Mouse (Mus musculus) liver, embryonic 14.5 days (tissue): ENCODE data around the gene Psmd13. TPM values are rescaled to one million over a fixed set of nuclear protein-coding genes. Genes with fewer than 3 reads are reported as not detected.
"Not testable (repeated sequence)": the region's sequence is repeated elsewhere in the genome, so short reads cannot be mapped to it uniquely, and the experiment has no call there.

Experiments
- ATAC-seq: fragments of 200-750 bp; cut with Nextera tagmentation; 2 replicates; pipeline ENCODE4 v1.8.0; 2017; ENCODE audit warnings: moderate number of reproducible peaks, mild to moderate bottlenecking, moderate library complexity; ENCODE audit not compliant: insufficient read depth
- DNase-seq, 3 experiments: peaks; one replicate each; pipeline ENCODE4 v3.0.0-alpha.2; 2012 to 2013; ENCODE audit warnings: low read depth in 3 of 3, low spot score in 3 of 3
- H3K27ac ChIP-seq: fragments of 300-500 bp; sonication (generic); 2 replicates; pipeline ENCODE4 v1.5.1; 2014; ENCODE audit warnings: moderate library complexity, mild to moderate bottlenecking, control low read depth, inconsistent platforms
- H3K27me3 ChIP-seq: fragments of 300-500 bp; sonication (generic); 2 replicates; pipeline ENCODE4 v1.6.1; 2014; ENCODE audit warnings: mild to moderate bottlenecking, low read length, moderate library complexity; ENCODE audit not compliant: control insufficient read depth, insufficient read depth
- H3K36me3 ChIP-seq: fragments of 300-500 bp; sonication (generic); replicated peaks from 2 replicates; pipeline ENCODE4 v1.6.1; 2014; ENCODE audit warnings: low read depth; ENCODE audit not compliant: control insufficient read depth, insufficient read depth
- H3K4me1 ChIP-seq, 2 experiments: fragments of 200-500 bp in 1 of 2; fragments of 300-500 bp in 1 of 2; sonication (generic) in 1 of 2; replicated peaks; 2 replicates each; pipeline ENCODE4 v1.6.1; 2012 to 2014; ENCODE audit warnings: antibody characterized with exemption in 1 of 2, inconsistent platforms in 1 of 2, low read length in 1 of 2; ENCODE audit not compliant: control insufficient read depth in 2 of 2, insufficient read depth in 2 of 2
- H3K4me2 ChIP-seq: fragments of 300-500 bp; sonication (generic); 2 replicates; pipeline ENCODE4 v1.6.1; 2014; ENCODE audit warnings: low read depth, mild to moderate bottlenecking, control low read depth, moderate library complexity
- H3K4me3 ChIP-seq, 2 experiments: fragments of 200-500 bp in 1 of 2; fragments of 300-500 bp in 1 of 2; sonication (generic) in 1 of 2; 2 replicates each; pipeline ENCODE4 v1.5.1; 2012 to 2014; ENCODE audit warnings: low read depth in 2 of 2, low read length in 2 of 2, mild to moderate bottlenecking in 2 of 2, control low read depth in 1 of 2, inconsistent platforms in 1 of 2, moderate library complexity in 1 of 2; ENCODE audit not compliant: insufficient read depth in 1 of 2
- H3K9ac ChIP-seq: fragments of 300-500 bp; sonication (generic); replicated peaks from 2 replicates; pipeline ENCODE4 v1.6.1; 2014; ENCODE audit warnings: mild to moderate bottlenecking, control low read depth, moderate library complexity
- H3K9me3 ChIP-seq: fragments of 300-500 bp; sonication (generic); 2 replicates; pipeline ENCODE4 v1.6.1; 2016; ENCODE audit warnings: low read length, mixed read lengths; ENCODE audit not compliant: control insufficient read depth
- CTCF ChIP-seq: IDR thresholded peaks from 2 replicates; pipeline ENCODE4 v1.5.1; 2016; ENCODE audit warnings: antibody characterized with exemption, low read depth, control low read depth
- EP300 ChIP-seq: IDR thresholded peaks from 2 replicates; pipeline ENCODE4 v1.6.1; 2016; ENCODE audit warnings: antibody characterized with exemption, low read depth
- WGBS: fragments of 180-500 bp; shearing (Covaris S2); extraction: QIAGEN DNeasy Blood & Tissue Kit; methylation state at CpG from one replicate; pipeline ENCODE4 v1.1.7; 2014; ENCODE audit not compliant: insufficient replicate concordance; 5-methylcytosine and 5-hydroxymethylcytosine counted together
- polyA plus RNA-seq, 2 experiments: library from polyadenylated mRNA; depleted of rRNA in 1 of 2; stranded (reverse) in 1 of 2; unstranded in 1 of 2; fragments of >200 nt; fragmentation: Nextera tagmentation in 1 of 2; extraction: Ambion mirVana in 1 of 2; gene quantifications; 2 replicates each; pipeline versions ENCODE4 v1.2.1 to v1.2.3; 2012 to 2014

Gene Psmd13
- polyA plus RNA-seq, 2 experiments: 50.8 to 92.6 TPM

DNA sequence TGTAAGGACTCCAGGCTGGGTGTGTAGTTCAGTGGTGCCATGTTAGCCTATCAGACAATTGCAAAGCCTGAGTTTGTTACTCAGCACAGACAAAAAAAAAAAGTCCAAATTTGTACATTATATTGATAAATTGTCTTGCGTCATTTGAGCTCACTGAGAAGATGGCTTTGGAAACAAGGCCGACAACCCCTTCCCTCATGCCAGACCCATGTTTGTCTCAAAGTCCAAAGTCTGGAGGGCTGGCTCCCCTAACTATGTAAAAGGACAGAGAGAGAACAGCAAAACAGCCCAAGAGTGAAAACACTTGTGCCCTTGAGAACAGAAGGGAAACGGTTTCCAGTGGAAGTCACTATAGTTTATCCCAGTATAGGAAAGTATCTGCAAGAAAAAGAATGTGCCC is 1.3 kb upstream of the Psmd13 start:
- WGBS: 52% methylated on average over 3 of the region's 3 CpGs
- peaks cover 27 to 29% of the 10 kb centered on the region in 2 experiments for H3K4me1 ChIP-seq
- peaks cover 15% of the 10 kb centered on the region for H3K36me3 ChIP-seq
- ATAC-seq (no peak), DNase-seq (peak in 1 of 3 experiments; percentile 10)
- H3K4me3 ChIP-seq: peak overlapping the region in 1 of 2 experiments; percentile 93; a peak in 2 of 4 replicates
- peak overlapping the region; percentile 48 for H3K27ac ChIP-seq
- no peaks in the 10 kb centered on the region for H3K9me3 ChIP-seq
- TF ChIP-seq EP300 (no peak), CTCF (no peak)
- H3K4me2 ChIP-seq: peak overlapping the region; percentile 92
- H3K9ac ChIP-seq: peak overlapping the region; percentile 28
- H3K27me3 ChIP-seq: no peaks in the 10 kb centered on the region

DNA sequence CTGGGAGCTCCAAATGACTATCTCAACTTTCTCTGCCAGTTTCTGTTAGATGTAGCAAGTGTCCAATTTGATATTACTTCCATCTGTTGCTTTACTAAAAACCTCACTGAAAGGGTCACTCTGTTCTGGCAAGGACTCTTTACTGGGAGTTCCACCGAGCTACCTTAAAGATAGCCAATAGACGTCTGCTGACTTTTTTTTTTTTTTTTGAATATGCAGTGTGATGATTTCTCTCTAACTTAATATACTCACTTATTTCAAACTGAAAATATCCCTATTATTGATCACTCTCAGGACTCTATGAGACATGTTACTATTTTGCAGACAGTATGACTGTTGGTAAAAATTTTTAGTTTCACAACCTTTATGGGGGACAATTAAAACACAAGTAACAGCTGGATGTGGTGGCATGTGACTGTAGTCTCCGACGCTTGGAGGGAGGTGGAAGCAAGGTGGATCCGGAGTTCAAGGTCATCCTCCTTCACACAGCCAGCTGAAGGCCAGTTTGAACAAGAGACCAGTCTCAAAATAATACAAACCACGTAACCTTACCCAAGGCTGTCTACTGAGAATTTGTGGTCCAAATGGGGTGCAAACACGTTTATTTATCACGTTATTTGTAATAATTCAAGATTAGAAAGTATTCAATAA is 778 bp upstream of the Psmd13 start:
- Histone ChIP-seq H3K9ac (peak overlapping the region; percentile 75), H3K4me1 (peaks cover 27 to 29% of the 10 kb centered on the region in 2 experiments), H3K4me2 (peak overlapping the region; percentile 92), H3K27me3 (no peaks in the 10 kb centered on the region), H3K4me3 (peak overlapping the region; percentile 85 to 93), H3K9me3 (no peaks in the 10 kb centered on the region), H3K36me3 (peaks cover 13% of the 10 kb centered on the region), H3K27ac (peak overlapping the region; percentile 48)
- ATAC-seq (no peak), DNase-seq (no peak)
- TF ChIP-seq CTCF: no peak
- WGBS: 6% methylated on average over 8 of the region's 8 CpGs

DNA sequence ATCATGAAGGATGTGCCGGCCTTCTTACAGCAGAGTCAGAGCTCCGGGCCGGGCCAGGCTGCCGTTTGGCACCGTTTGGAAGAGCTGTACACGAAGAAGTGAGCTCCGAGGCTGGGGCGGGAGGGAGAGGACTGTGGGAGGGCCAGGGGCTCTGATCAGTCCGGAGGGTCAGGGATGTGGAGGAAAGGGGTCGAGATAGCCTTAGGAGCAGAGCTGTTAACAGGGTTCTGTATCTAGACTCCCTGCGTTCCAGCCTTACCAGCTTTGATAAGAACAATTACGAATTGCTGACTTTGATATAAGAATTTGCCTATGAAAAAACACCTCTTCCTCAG is 668 bp downstream of the Psmd13 start:
- Histone ChIP-seq H3K27ac (peak overlapping the region; percentile 64), H3K9ac (peak overlapping the region; percentile 92), H3K27me3 (no peaks in the 10 kb centered on the region), H3K36me3 (peaks cover 21% of the 10 kb centered on the region), H3K4me2 (peak overlapping the region; percentile 92), H3K4me3 (peak overlapping the region; percentile 85 to 93), H3K4me1 (peaks cover 27 to 29% of the 10 kb centered on the region in 2 experiments), H3K9me3 (no peaks in the 10 kb centered on the region)
- TF ChIP-seq EP300: no peak
- TF ChIP-seq CTCF: no peak
- DNase-seq: no peak
- under 1% methylated on average over 12 of the region's 12 CpGs for WGBS
- peak; percentile 18 for ATAC-seq

DNA sequence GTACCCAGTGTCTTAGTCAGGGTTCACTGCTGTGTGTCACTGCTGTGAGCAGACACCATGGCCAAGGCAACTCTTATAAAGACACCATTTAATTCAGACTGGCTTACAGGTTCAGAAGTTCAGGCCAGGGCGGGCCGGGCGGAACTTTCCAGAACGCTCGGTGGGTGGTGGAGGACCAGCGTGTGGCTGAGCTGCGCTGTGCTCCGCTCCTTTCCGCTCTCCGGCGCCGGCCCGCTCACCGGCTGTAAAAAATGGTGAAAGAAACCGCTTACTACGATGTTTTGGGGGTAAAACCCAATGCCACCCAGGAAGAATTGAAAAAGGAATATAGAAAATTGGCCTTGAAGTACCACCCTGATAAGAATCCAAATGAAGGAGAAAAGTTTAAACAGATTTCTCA is 8.9 kb downstream of the Psmd13 start:
- not testable (repeated sequence) for H3K9me3 ChIP-seq, H3K27me3 ChIP-seq, DNase-seq, H3K9ac ChIP-seq, H3K4me3 ChIP-seq, H3K27ac ChIP-seq, H3K4me1 ChIP-seq, ATAC-seq, H3K4me2 ChIP-seq
- peaks cover 58% of the 10 kb centered on the region for H3K36me3 ChIP-seq
- 95% methylated on average over 16 of the region's 16 CpGs for WGBS

DNA sequence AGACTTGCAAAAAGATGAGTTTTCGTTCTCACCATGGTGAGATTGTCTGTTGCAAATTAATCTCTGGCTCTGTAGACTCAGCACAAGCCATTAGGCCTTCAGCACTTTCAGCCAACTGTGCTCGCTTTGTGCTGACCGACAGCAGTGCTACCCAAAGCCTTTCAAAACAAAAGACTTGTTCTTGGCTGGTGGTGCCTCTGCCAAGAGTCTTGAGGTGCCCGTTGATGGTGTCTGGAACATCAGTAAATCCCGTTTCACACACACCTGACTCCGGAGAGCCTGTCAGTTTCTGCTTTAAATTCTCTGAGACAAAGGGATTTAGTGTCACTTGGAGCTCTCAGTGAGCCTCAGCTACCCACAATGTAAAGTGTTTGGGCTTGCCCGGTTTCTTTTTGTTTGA is 12.3 kb downstream of the Psmd13 start:
- no peak overlapping the region for H3K4me3 ChIP-seq

More for the DNA sequence above, 12.3 kb downstream of the Psmd13 start:
- H3K27ac ChIP-seq: no peak overlapping the region
- TF ChIP-seq EP300 (no peak), CTCF (no peak)
- no peak overlapping the region for H3K9ac ChIP-seq
- no peaks in the 10 kb centered on the region for H3K4me1 ChIP-seq
- 77% methylated on average over 7 of the region's 7 CpGs for WGBS
- peaks cover 33% of the 10 kb centered on the region for H3K36me3 ChIP-seq
- no peak for ATAC-seq
- H3K4me2 ChIP-seq: no peak overlapping the region
- H3K9me3 ChIP-seq: no peaks in the 10 kb centered on the region
- DNase-seq: no peak
- no peaks in the 10 kb centered on the region for H3K27me3 ChIP-seq
